Mouse (Mus musculus): ENCODE measurements around the gene Ttc8.

DNA sequence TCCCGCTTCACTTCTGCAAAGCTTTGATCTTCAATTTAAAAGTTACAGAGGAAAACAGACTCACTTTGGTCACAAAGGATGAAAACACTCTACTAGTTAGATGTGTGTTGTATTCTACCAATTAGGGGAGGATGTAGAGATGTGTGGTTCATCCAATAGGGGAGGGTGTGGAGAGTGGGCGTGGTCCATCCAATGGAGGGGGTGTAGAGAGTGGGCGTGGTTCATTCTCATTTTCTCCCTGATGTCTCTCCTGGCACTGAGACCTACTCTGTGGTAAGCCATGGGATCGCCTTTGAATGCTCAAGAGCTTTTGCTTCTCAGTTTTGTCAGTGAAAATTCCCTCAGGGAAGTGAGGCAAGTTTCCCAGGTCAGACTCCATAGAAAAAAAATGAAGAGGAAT lies 82.7 kb downstream of the Ttc8 start:
- no peak for TF ChIP-seq POLR2A (IDR thresholded peaks at IDR 0.05; ENCODE audit: low read depth, low read length)
- TF ChIP-seq SMC3 (IDR thresholded peaks at IDR 0.05; ENCODE audit: low read depth, low read length): no peak
- no peak for TF ChIP-seq CTCF (conservative IDR thresholded peaks at IDR 0.05 in 1 of 2, IDR thresholded peaks at IDR 0.05 in 1 of 2; ENCODE audit: low read depth in 2 of 2, low read length in 2 of 2)
- TF ChIP-seq EP300 (IDR thresholded peaks at IDR 0.05; ENCODE audit: low read length): no peak

All from CH12.LX (cell line).